Mouse (Mus musculus): ENCODE results near the gene Defb18. TPM values are rescaled to one million over a fixed set of nuclear protein-coding genes. Genes with fewer than 3 reads are reported as not detected.

The Defb18 gene
- not detected in 2 replicates for polyA plus RNA-seq (2021; fragmentation: Nextera tagmentation)
- long read RNA-seq, experiment 1 = 0 reads
- long read RNA-seq, experiment 2 = 0 reads

DNA sequence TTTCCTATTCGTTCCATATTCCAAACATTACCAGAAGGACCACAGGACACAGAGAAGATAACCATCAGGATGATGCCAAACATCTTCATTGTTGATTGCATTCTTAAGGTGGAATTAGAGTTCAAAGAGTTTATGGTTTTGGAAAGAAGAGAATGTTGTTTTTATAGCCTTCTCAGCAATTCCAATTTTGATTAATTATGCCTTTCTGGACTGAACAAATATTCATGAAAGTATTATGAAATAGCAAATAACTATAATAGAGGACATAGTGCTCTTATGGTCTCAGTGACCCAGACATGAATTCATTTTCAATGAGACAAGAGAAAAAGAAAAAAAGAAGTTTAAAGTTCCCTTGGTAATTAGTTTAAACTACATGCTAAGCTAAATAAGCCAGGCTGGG, at the start of gene Defb18:
TSS of gene Defb18 (minus strand) at position 101 of the 400 bp plus-strand sequence.

DNA sequence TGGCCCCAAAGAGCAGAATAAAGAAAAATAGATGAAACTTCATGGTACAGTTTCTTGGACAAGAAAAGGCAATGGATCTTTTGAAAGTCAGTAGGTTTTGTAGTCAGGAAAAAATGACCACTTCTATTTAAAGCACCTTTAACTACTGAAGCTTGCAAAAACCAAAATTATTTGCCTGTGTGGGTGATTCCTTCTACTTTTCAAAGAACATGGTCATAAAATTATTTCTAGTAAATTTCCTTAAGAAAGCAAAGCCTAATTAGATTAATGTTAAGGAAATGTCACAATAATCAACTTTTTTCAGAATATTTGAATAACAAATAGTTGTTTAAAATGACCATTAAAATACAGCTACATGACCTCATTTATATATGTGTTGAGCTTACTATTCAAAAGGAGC, 27.8 kb upstream of the Defb18 start, which contains the start of gene Defb41:
TSS of gene Defb41 (minus strand) at position 101 of the 400 bp plus-strand sequence.

Other genes with a start within 250 kb of the Defb18 start
- not detected in 2 replicates for gene Crisp4, start 91.5 kb downstream of the Defb18 start, polyA plus RNA-seq (2021; fragmentation: Nextera tagmentation)
- gene Defb41, start 27.7 kb upstream of the Defb18 start, polyA plus RNA-seq (2021; fragmentation: Nextera tagmentation) = not detected in 2 replicates

Measured in layer of hippocampus, adult 6 months (tissue).